In the genomic region with DNA sequence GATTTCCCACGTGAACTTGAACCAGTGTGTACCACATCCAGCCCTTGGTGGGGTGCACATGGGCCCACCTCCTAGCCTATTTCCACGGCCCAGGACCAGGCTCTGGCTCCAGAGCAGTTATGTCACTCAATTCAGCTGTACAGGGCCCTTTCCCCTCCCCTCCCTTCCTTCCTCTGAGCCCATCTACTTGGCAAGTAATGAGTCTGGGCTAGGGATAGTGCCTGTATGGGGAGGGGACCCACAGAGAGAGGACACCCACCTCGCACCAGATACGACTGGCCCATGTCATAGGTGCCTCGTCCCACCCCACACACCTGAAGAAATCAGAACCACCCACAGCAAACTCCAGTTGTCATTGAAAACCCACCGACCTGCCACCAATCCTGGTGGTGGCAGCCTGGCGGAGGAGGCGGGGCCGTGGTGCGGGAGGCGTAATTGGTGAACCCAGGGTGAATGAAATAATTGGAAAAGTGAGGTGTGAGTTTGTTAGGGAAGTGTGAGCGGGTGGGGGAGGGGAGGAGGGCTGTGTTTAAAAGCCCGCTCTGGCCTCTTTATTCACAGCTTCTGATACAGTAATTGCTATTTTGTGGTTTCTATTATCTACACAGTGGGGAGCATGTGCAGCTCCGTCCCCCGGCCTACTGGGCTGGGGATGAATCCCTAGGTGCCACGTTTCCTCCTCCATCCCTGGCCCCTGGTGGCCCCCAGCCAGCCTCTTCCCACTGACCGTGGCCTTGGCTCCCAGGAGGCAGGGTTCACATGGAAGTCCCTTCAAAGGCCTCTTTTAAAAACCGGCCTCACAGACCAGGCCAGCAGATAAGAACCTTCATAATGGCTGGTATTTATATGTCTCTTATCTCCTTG, we compare ENCODE assay signal across 14 mouse cellular contexts. TPM values are rescaled to one million over a fixed set of nuclear protein-coding genes. Genes with fewer than 3 reads are reported as not detected.
DNase-seq lines count a peak whose midpoint lies in the region; ATAC-seq and TF ChIP-seq lines count a peak whose summit lies in the region.
"Had no signal": no experiment of that assay in that cellular context is flagged by ENCODE, and none has a peak within 500 bp of the region (broad histone marks: within the 10 kb centered on the region; RNA-seq: fewer than 3 reads in every experiment).

No protein-coding gene starts in this region.

- no peak overlapping the region for H3K4me3 ChIP-seq in cerebellum, adult 2 months (replicated peaks; ENCODE audit: insufficient read depth, low read depth, low read length)
- H3K4me3 ChIP-seq in neural tube, embryonic 12.5 days: no peak overlapping the region
- H3K4me3 ChIP-seq in liver, embryonic 12.5 days: no peak overlapping the region
- H3K4me3 ChIP-seq: embryonic facial prominence, embryonic 12.5 days; gastrocnemius, adult 2 months; heart, embryonic 15.5 days had no signal

- no peak for ATAC-seq in neural tube, embryonic 12.5 days (ENCODE audit: low FRiP score, low read depth)
- peak; percentile 22 for ATAC-seq in liver, embryonic 12.5 days
- ATAC-seq: lung, postnatal 0 days had no signal

- peaks cover 14% of the 10 kb centered on the region; the same call in 1 of the 2 replicates for H3K36me3 ChIP-seq in neural tube, embryonic 12.5 days
- peaks cover 26% of the 10 kb centered on the region for H3K36me3 ChIP-seq in liver, embryonic 12.5 days

- no peak overlapping the region for H3K27ac ChIP-seq in cerebellum, adult 2 months (ENCODE audit: insufficient read depth, low read length)
- H3K27ac ChIP-seq in neural tube, embryonic 12.5 days: 0 out of 2 replicates have a peak overlapping the region, but pooled peaks have one; percentile 16
- H3K27ac ChIP-seq in liver, embryonic 12.5 days: no peak overlapping the region
- H3K27ac ChIP-seq: embryonic facial prominence, embryonic 12.5 days; gastrocnemius, adult 2 months; heart, embryonic 15.5 days had no signal

- no peak overlapping the region for H3K9ac ChIP-seq in neural tube, embryonic 12.5 days
- 0 out of 2 replicates have a peak overlapping the region, but pooled peaks have one; percentile 36 for H3K9ac ChIP-seq in liver, embryonic 12.5 days
- H3K9ac ChIP-seq: embryonic facial prominence, embryonic 12.5 days; heart, embryonic 15.5 days had no signal

- TF ChIP-seq POLR2A in cerebellum, adult 2 months (IDR thresholded peaks at IDR 0.05; ENCODE audit: borderline replicate concordance, insufficient read depth, low read length): no peak

- no peaks in the 10 kb centered on the region for H3K9me3 ChIP-seq in neural tube, embryonic 12.5 days
- H3K9me3 ChIP-seq in liver, embryonic 12.5 days (replicated peaks): no peaks in the 10 kb centered on the region
- H3K9me3 ChIP-seq: embryonic facial prominence, embryonic 12.5 days; heart, embryonic 15.5 days had no signal

- H3K4me2 ChIP-seq in neural tube, embryonic 12.5 days (replicated peaks): no peak overlapping the region
- H3K4me2 ChIP-seq in liver, embryonic 12.5 days: peak overlapping the region; percentile 26; the same call in 1 of the 2 replicates
- H3K4me2 ChIP-seq: embryonic facial prominence, embryonic 12.5 days; heart, embryonic 15.5 days had no signal

- 84% methylated on average over 18 of the region's 18 CpGs for WGBS in cerebellum, adult 2 months
- WGBS in neural tube, embryonic 12.5 days: 58% methylated on average over 18 of the region's 18 CpGs
- 38% methylated on average over 18 of the region's 18 CpGs for WGBS in liver, embryonic 12.5 days (ENCODE audit: insufficient replicate concordance)

- H3K4me1 ChIP-seq in cerebellum, adult 2 months (ENCODE audit: control insufficient read depth, insufficient read depth, low read length): peaks cover 52% of the 10 kb centered on the region
- H3K4me1 ChIP-seq in neural tube, embryonic 12.5 days: peaks cover 14% of the 10 kb centered on the region
- H3K4me1 ChIP-seq in liver, embryonic 12.5 days: peaks cover 26% of the 10 kb centered on the region

- H3K27me3 ChIP-seq in cerebellum, adult 2 months (ENCODE audit: control insufficient read depth, insufficient read depth, low read length): no peaks in the 10 kb centered on the region
- H3K27me3 ChIP-seq in neural tube, embryonic 12.5 days (replicated peaks): no peaks in the 10 kb centered on the region
- no peaks in the 10 kb centered on the region for H3K27me3 ChIP-seq in liver, embryonic 12.5 days (replicated peaks)
- H3K27me3 ChIP-seq: embryonic facial prominence, embryonic 12.5 days; heart, embryonic 15.5 days had no signal

- peak; percentile 8 for DNase-seq in cerebellum, adult 11 months
- no peak for DNase-seq in cerebellum, adult 2 months
- DNase-seq in neural tube, embryonic 10.5 days (ENCODE audit: extremely low spot score, low spot score): no peak
- peak; percentile 84 for DNase-seq in testis, postnatal 14 days (ENCODE audit: low spot score)
- no peak for DNase-seq in lung, postnatal 10 days
- DNase-seq in kidney, adult 18-20 months: no peak
- DNase-seq: gastrocnemius, adult 2 months; kidney, postnatal 14 days; thymus, postnatal 25 days had no signal

- no peak for TF ChIP-seq CTCF in cerebellum, adult 2 months (IDR thresholded peaks at IDR 0.05; ENCODE audit: borderline replicate concordance, insufficient read depth, low read depth, low read length)

RNA-seq across cellular contexts. Expression of a gene that starts 55.8 kb away (rescaled TPM):
- 13.8 and 15.3 TPM in 2 replicates for polyA plus RNA-seq in cerebellum, adult 2 months (2012; rRNA removed)
- polyA plus RNA-seq in neural tube, embryonic 12.5 days (2016; fragmentation: Nextera tagmentation; extraction: Ambion mirVana): 21.9 and 27.4 TPM in 2 replicates
- 24.4 and 30.2 TPM in 2 replicates for polyA plus RNA-seq in liver, embryonic 12.5 days (2016; fragmentation: Nextera tagmentation; extraction: Ambion mirVana)

Comparison
In these comparisons a context has a peak if more than half of its experiments do, and no peak if none do; other contexts are left out.
1. DNase-seq: peak in cerebellum, adult 11 months (single experiment) and testis, postnatal 14 days (single experiment); none in cerebellum, adult 2 months (0 of 2), neural tube, embryonic 10.5 days (single experiment), lung, postnatal 10 days (single experiment) and kidney, adult 18-20 months (single experiment).